Comparison of ENCODE assay signal across 10 mouse cellular contexts in the genomic region with DNA sequence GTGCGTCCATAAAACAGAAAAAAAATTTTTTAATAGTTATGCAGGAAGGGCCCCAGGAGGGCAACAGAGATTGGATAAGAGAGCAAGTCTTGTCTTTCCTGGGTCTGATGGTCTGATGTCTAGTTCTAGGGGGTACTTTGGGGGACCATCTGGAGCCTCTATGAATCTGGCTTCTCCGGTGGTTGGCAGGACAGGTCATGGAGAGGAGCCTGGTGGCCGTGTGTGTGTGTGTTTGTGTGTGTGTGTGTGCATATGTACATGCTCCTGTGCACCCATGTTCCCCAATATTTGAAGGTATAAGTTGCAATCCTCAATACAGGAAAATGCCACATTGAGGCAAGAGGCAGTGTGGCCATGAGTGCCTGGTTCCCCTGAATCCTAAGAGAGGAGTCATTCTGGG.
A peak's percentile ranks its signal among the peaks of the same experiment; 100 is the strongest.
DNase-seq lines count a peak whose midpoint lies in the region; ATAC-seq and TF ChIP-seq lines count a peak whose summit lies in the region.
"Had no signal": no experiment of that assay in that cellular context is flagged by ENCODE, and none has a peak within 500 bp of the region (broad histone marks: within the 10 kb centered on the region; RNA-seq: fewer than 3 reads in every experiment).

No protein-coding gene starts in this region.

- peak overlapping the region; percentile 100 for H3K27ac ChIP-seq in hindbrain, embryonic 13.5 days
- H3K27ac ChIP-seq in hindbrain, embryonic 11.5 days (ENCODE audit: low read depth, low read length): no peak overlapping the region
- peak overlapping the region; percentile 3; the same call in 1 of the 2 replicates for H3K27ac ChIP-seq in limb, embryonic 14.5 days (replicated peaks; ENCODE audit: low read depth, low read length)

- peak overlapping the region; percentile 78; the same call in 1 of the 2 replicates for H3K9ac ChIP-seq in hindbrain, embryonic 13.5 days
- no peak overlapping the region for H3K9ac ChIP-seq in hindbrain, embryonic 11.5 days (ENCODE audit: low read depth, low read length)
- H3K9ac ChIP-seq in limb, embryonic 14.5 days (ENCODE audit: low read depth, low read length, severe bottlenecking): no peak overlapping the region

- H3K27me3 ChIP-seq in hindbrain, embryonic 13.5 days: peaks cover 72% of the 10 kb centered on the region
- H3K27me3 ChIP-seq in hindbrain, embryonic 11.5 days (ENCODE audit: control insufficient read depth, insufficient read depth, low read length): peaks cover 88% of the 10 kb centered on the region
- H3K27me3 ChIP-seq in C2C12 (ENCODE audit: control insufficient read depth, insufficient read depth, insufficient read length): no peaks in the 10 kb centered on the region
- no peaks in the 10 kb centered on the region for H3K27me3 ChIP-seq in limb, embryonic 14.5 days (ENCODE audit: control insufficient read depth, insufficient read depth, low read length)

- H3K4me3 ChIP-seq in hindbrain, embryonic 13.5 days: no peak overlapping the region; the same call in 1 of the 2 replicates
- no peak overlapping the region for H3K4me3 ChIP-seq in hindbrain, embryonic 11.5 days (ENCODE audit: low read depth, low read length)
- H3K4me3 ChIP-seq in C2C12 (ENCODE audit: insufficient read depth, poor library complexity, severe bottlenecking): peak overlapping the region; percentile 59
- no peak overlapping the region for H3K4me3 ChIP-seq in limb, embryonic 14.5 days (replicated peaks; ENCODE audit: low read length)
- H3K4me3 ChIP-seq: embryonic facial prominence, embryonic 12.5 days had no signal

- peaks cover 57% of the 10 kb centered on the region for H3K79me3 ChIP-seq in C2C12 (ENCODE audit: low read depth)

- peak overlapping the region; percentile 71 for H3ac ChIP-seq in C2C12 (ENCODE audit: control insufficient read depth, insufficient read length, low read depth)

- H3K9me3 ChIP-seq in hindbrain, embryonic 13.5 days: no peaks in the 10 kb centered on the region
- no peaks in the 10 kb centered on the region for H3K9me3 ChIP-seq in hindbrain, embryonic 11.5 days (ENCODE audit: control insufficient read depth, low read length)
- no peaks in the 10 kb centered on the region for H3K9me3 ChIP-seq in limb, embryonic 14.5 days (ENCODE audit: control insufficient read depth, low read length)
- H3K9me3 ChIP-seq: embryonic facial prominence, embryonic 12.5 days; limb, embryonic 12.5 days had no signal

- peaks cover 65% of the 10 kb centered on the region for H3K79me2 ChIP-seq in C2C12 (ENCODE audit: control insufficient read depth, insufficient read depth)

- no peak for ATAC-seq in hindbrain, embryonic 13.5 days (ENCODE audit: low FRiP score)
- no peak for ATAC-seq in hindbrain, embryonic 11.5 days (ENCODE audit: low FRiP score)
- ATAC-seq in limb, embryonic 14.5 days (ENCODE audit: low FRiP score, low read depth): no peak

- H3K4me2 ChIP-seq in hindbrain, embryonic 13.5 days: peak overlapping the region; percentile 60
- H3K4me2 ChIP-seq in hindbrain, embryonic 11.5 days (replicated peaks; ENCODE audit: low read depth, low read length): no peak overlapping the region
- H3K4me2 ChIP-seq in limb, embryonic 14.5 days (replicated peaks; ENCODE audit: low read depth, low read length, severe bottlenecking): peak overlapping the region; percentile 36
- H3K4me2 ChIP-seq: embryonic facial prominence, embryonic 12.5 days had no signal

- no peaks in the 10 kb centered on the region for H3K36me3 ChIP-seq in hindbrain, embryonic 13.5 days
- H3K36me3 ChIP-seq in hindbrain, embryonic 11.5 days (ENCODE audit: control insufficient read depth, insufficient read depth, low read length): no peaks in the 10 kb centered on the region
- H3K36me3 ChIP-seq in C2C12 (ENCODE audit: control insufficient read depth, insufficient read depth): peaks cover 29% of the 10 kb centered on the region
- peaks cover 11% of the 10 kb centered on the region; the same call in 1 of the 2 replicates for H3K36me3 ChIP-seq in limb, embryonic 14.5 days (ENCODE audit: control insufficient read depth, insufficient read depth, low read length)
- H3K36me3 ChIP-seq: embryonic facial prominence, embryonic 12.5 days; limb, embryonic 12.5 days had no signal

- TF ChIP-seq CTCF in C2C12 (IDR thresholded peaks at IDR 0.05; ENCODE audit: control insufficient read depth, insufficient read depth, insufficient read length): no peak

- H3K4me1 ChIP-seq in hindbrain, embryonic 13.5 days (replicated peaks): peaks cover 66% of the 10 kb centered on the region
- H3K4me1 ChIP-seq in hindbrain, embryonic 11.5 days (replicated peaks; ENCODE audit: control insufficient read depth, insufficient read depth, low read length): peaks cover 2% of the 10 kb centered on the region
- H3K4me1 ChIP-seq in limb, embryonic 14.5 days (ENCODE audit: control insufficient read depth, insufficient read depth, low read length): peaks cover 38% of the 10 kb centered on the region

- 75% methylated on average over 3 of the region's 3 CpGs for WGBS in hindbrain, embryonic 13.5 days
- 92% methylated on average over 3 of the region's 3 CpGs for WGBS in hindbrain, embryonic 11.5 days
- 78% methylated on average over 3 of the region's 3 CpGs for WGBS in limb, embryonic 14.5 days

- TF ChIP-seq POLR2A in limb, embryonic 14.5 days (IDR thresholded peaks at IDR 0.05; ENCODE audit: borderline replicate concordance, extremely low read depth, insufficient read depth, insufficient read length): no peak

- DNase-seq in hindbrain, embryonic 11.5 days (ENCODE audit: low spot score): no peak
- peak; percentile 21 for DNase-seq in 416B (ENCODE audit: low read depth)
- DNase-seq in limb, embryonic 14.5 days (ENCODE audit: low spot score): no peak
- no peak for DNase-seq in spleen, postnatal 4 days (ENCODE audit: low spot score in 2 of 2)
- DNase-seq in frontal cortex, adult 2 months (ENCODE audit: extremely low spot score in 1 of 2, low spot score in 1 of 2): no peak
- DNase-seq in thymus, postnatal 14 days: no peak

TF ChIP-seq in C2C12, 6 proteins besides CTCF, POLR2A, EP300 and RAD21:
- TF ChIP-seq MYOG (IDR thresholded peaks at IDR 0.05; ENCODE audit: control insufficient read depth, extremely low read depth, insufficient read length) (no peak), FOSL1 (IDR thresholded peaks at IDR 0.05; ENCODE audit: insufficient read depth, low read length, poor library complexity, severe bottlenecking) (no peak), MAX (IDR thresholded peaks at IDR 0.05) (no peak), MYOD1 (IDR thresholded peaks at IDR 0.05; ENCODE audit: control insufficient read depth, insufficient read length, low read depth) (no peak), CEBPB (IDR thresholded peaks at IDR 0.05; ENCODE audit: low read depth) (no peak), USF1 (IDR thresholded peaks at IDR 0.05; ENCODE audit: low read depth) (no peak)
